30 mouse cellular contexts compared by ENCODE assay signal in genomic region chr4:80881996-80882599, GRCm38 (mm10). TPM values are rescaled to one million over a fixed set of nuclear protein-coding genes. Genes with fewer than 3 reads are reported as not detected.
"Had no signal": no experiment of that assay in that cellular context is flagged by ENCODE, and none has a peak within 500 bp of the region (broad histone marks: within the 10 kb centered on the region; RNA-seq: fewer than 3 reads in every experiment).

No protein-coding gene starts in this region.

- H3K9ac ChIP-seq: forebrain, postnatal 0 days; heart, embryonic 13.5 days; heart, embryonic 15.5 days; hindbrain, embryonic 13.5 days; hindbrain, embryonic 15.5 days; limb, embryonic 12.5 days; liver, embryonic 13.5 days had no signal

- H3K4me1 ChIP-seq: heart, embryonic 13.5 days; heart, embryonic 15.5 days; hindbrain, embryonic 13.5 days; hindbrain, embryonic 15.5 days; limb, embryonic 10.5 days; limb, embryonic 12.5 days; liver, embryonic 13.5 days had no signal

- H3K36me3 ChIP-seq: heart, embryonic 13.5 days; heart, embryonic 15.5 days; hindbrain, embryonic 13.5 days; hindbrain, embryonic 15.5 days; limb, embryonic 10.5 days; limb, embryonic 12.5 days; liver, embryonic 13.5 days had no signal

- H3K9me3 ChIP-seq: heart, embryonic 13.5 days; heart, embryonic 15.5 days; hindbrain, embryonic 13.5 days; hindbrain, embryonic 15.5 days; limb, embryonic 10.5 days; limb, embryonic 12.5 days; liver, embryonic 13.5 days had no signal

- H3K27ac ChIP-seq: heart, adult 2 months; heart, embryonic 13.5 days; heart, embryonic 15.5 days; hindbrain, embryonic 13.5 days; hindbrain, embryonic 15.5 days; hindbrain, postnatal 0 days; left cerebral cortex, adult 2 months; limb, embryonic 10.5 days; limb, embryonic 12.5 days; liver, embryonic 13.5 days had no signal

- DNase-seq: forebrain, postnatal 0 days; gastrocnemius, postnatal 14 days; gastrocnemius, postnatal 36 days; heart, adult 11 months; heart, adult 2 months; heart, postnatal 14 days; heart, postnatal 36 days; kidney, adult 18-20 months; kidney, adult 8-10 months; kidney, postnatal 10 days; kidney, postnatal 25 days; layer of hippocampus, adult 9-11 months; layer of hippocampus, postnatal 36 days; liver; liver, embryonic 13.5 days had no signal

- ATAC-seq: forebrain, postnatal 0 days; hindbrain, postnatal 0 days had no signal

- H3K4me2 ChIP-seq: heart, embryonic 11.5 days; heart, embryonic 13.5 days; heart, embryonic 15.5 days; hindbrain, embryonic 13.5 days; hindbrain, embryonic 15.5 days; limb, embryonic 12.5 days; liver, embryonic 11.5 days; liver, embryonic 13.5 days had no signal

- H3K4me3 ChIP-seq: heart, adult 2 months; heart, embryonic 13.5 days; heart, embryonic 15.5 days; hindbrain, embryonic 13.5 days; hindbrain, embryonic 15.5 days; left cerebral cortex, adult 2 months; limb, embryonic 10.5 days; limb, embryonic 12.5 days; liver, embryonic 13.5 days had no signal

- H3K27me3 ChIP-seq: heart, embryonic 13.5 days; heart, embryonic 15.5 days; hindbrain, embryonic 13.5 days; hindbrain, embryonic 15.5 days; limb, embryonic 12.5 days; liver, embryonic 13.5 days had no signal

RNA-seq across cellular contexts. Expression of gene Tyrp1, which starts 48.2 kb away (rescaled TPM):
- polyA plus RNA-seq: gonadal fat pad, adult 2 months; heart, embryonic 11.5 days; heart, embryonic 13.5 days; hindbrain, embryonic 11.5 days; intestine, embryonic 14.5 days; kidney, embryonic 14.5 days; kidney, embryonic 16.5 days; limb, embryonic 10.5 days; liver, embryonic 11.5 days; liver, embryonic 13.5 days had no signal
